Mouse (Mus musculus) heart, adult 2 months (tissue): Measurements from ENCODE around the gene Ccdc8. TPM values are rescaled to one million over a fixed set of nuclear protein-coding genes. Genes with fewer than 3 reads are reported as not detected.

ENCODE experiments used
- DNase-seq, 2 experiments: peaks; one replicate each; pipeline ENCODE4 v3.0.0; 2021
- H3K27ac ChIP-seq: fragments of 200-600 bp; 2 replicates; pipeline ENCODE4 v1.8.1; 2022
- H3K27me3 ChIP-seq: fragments of 200-500 bp; 2 replicates; pipeline ENCODE4 v1.6.1; 2012; ENCODE audit warnings: mild to moderate bottlenecking, low read length, inconsistent platforms, mixed read lengths; ENCODE audit not compliant: control insufficient read depth, insufficient read depth
- H3K36me3 ChIP-seq: fragments of 200-500 bp; 2 replicates; pipeline ENCODE4 v1.6.1; 2012; ENCODE audit warnings: low read length, inconsistent platforms; ENCODE audit not compliant: control insufficient read depth, insufficient read depth
- H3K4me1 ChIP-seq: fragments of 200-500 bp; 2 replicates; pipeline ENCODE4 v1.6.1; 2011; ENCODE audit warnings: low read length; ENCODE audit not compliant: control insufficient read depth, insufficient read depth
- H3K4me3 ChIP-seq: fragments of 200-600 bp; 2 replicates; pipeline ENCODE4 v1.8.1; 2022
- H3K79me2 ChIP-seq: fragments of 200-500 bp; replicated peaks from 2 replicates; pipeline ENCODE4 v1.6.1; 2012; ENCODE audit warnings: mild to moderate bottlenecking, inconsistent platforms, low read length, moderate library complexity, mixed read lengths; ENCODE audit not compliant: control insufficient read depth, insufficient read depth
- H3K9ac ChIP-seq: fragments of 200-500 bp; 2 replicates; pipeline ENCODE4 v1.6.1; 2012; ENCODE audit warnings: low read depth, mild to moderate bottlenecking, control low read depth, inconsistent platforms, low read length, mixed read lengths
- CTCF ChIP-seq: fragments of 200-600 bp; IDR thresholded peaks from 2 replicates; pipeline ENCODE4 v1.8.1; 2022; ENCODE audit warnings: antibody characterized with exemption, mild to moderate bottlenecking, moderate library complexity
- EP300 ChIP-seq: fragments of 200-500 bp; IDR thresholded peaks from 2 replicates; pipeline ENCODE4 v1.6.1; 2011; ENCODE audit warnings: low read depth, low read length, control low read depth; ENCODE audit not compliant: insufficient read depth
- POLR2A ChIP-seq: fragments of 200-500 bp; IDR thresholded peaks from 2 replicates; pipeline ENCODE4 v1.6.1; 2011; ENCODE audit warnings: mild to moderate bottlenecking, low read depth, low read length, control low read depth; ENCODE audit not compliant: insufficient read depth
- WGBS: fragments of 180-500 bp; shearing (Covaris S2); methylation state at CpG from one replicate; pipeline ENCODE4 v1.1.7; 2018; 5-methylcytosine and 5-hydroxymethylcytosine counted together
- intact Hi-C: fragments of 180-260 bp; cut with DNase I; formaldehyde crosslinking; loops from one replicate; pipeline ENCODE4 v1.15.1; 2025
- polyA plus RNA-seq: library from polyadenylated mRNA; depleted of rRNA; stranded (reverse); fragments of >200 nt; gene quantifications from 2 replicates; pipeline ENCODE4 v1.2.3, GENCODE M21; 2012
- total RNA-seq, 2 experiments: library from RNA; stranded (reverse); gene quantifications; 2 replicates each; pipeline ENCODE4 v1.2.3; 2021

The Ccdc8 gene
- total and polyA plus RNA-seq, 3 experiments: 2.7 to 4.4 (median 4.0) TPM

GRCm38 (mm10) chr7:16991681-16992450, 642 bp upstream of the Ccdc8 start:
- H3K4me1 ChIP-seq: peaks cover 8% of the 10 kb centered on the region
- no peak for DNase-seq
- no peak overlapping the region for H3K9ac ChIP-seq
- 83% methylated on average over 18 of the region's 18 CpGs for WGBS
- no peak for TF ChIP-seq EP300
- no peak overlapping the region for H3K4me3 ChIP-seq
- H3K27me3 ChIP-seq: no peaks in the 10 kb centered on the region
- no peak overlapping the region for H3K27ac ChIP-seq
- no peaks in the 10 kb centered on the region for H3K79me2 ChIP-seq
- no peaks in the 10 kb centered on the region for H3K36me3 ChIP-seq
- intact Hi-C loops: no loop called here

- H3K36me3 ChIP-seq: no peaks in the 10 kb centered on the region
- peaks cover 2% of the 10 kb centered on the region for H3K4me1 ChIP-seq
- no peaks in the 10 kb centered on the region for H3K79me2 ChIP-seq
- 9% methylated on average over 27 of the region's 27 CpGs for WGBS
- peak; percentile 87 to 89 for DNase-seq
- intact Hi-C loops: no loop called here
- peak overlapping the region; percentile 62 for H3K4me3 ChIP-seq
- no peaks in the 10 kb centered on the region for H3K27me3 ChIP-seq
- H3K9ac ChIP-seq: peak overlapping the region; percentile 74
- H3K27ac ChIP-seq: peak overlapping the region; percentile 76
- no peak for TF ChIP-seq EP300
- TF ChIP-seq POLR2A: peak; percentile 70
- no peak for TF ChIP-seq CTCF
Measured at GRCm38 (mm10) chr7:16993651-16994399, 1.3 kb downstream of the Ccdc8 start.

GRCm38 (mm10) chr7:16994400-16994799, 1.9 kb downstream of the Ccdc8 start:
- Histone ChIP-seq H3K79me2 (no peaks in the 10 kb centered on the region), H3K27me3 (no peaks in the 10 kb centered on the region), H3K36me3 (no peaks in the 10 kb centered on the region), H3K9ac (peak overlapping the region; percentile 74), H3K4me1 (peaks cover 3% of the 10 kb centered on the region), H3K4me3 (peak overlapping the region; percentile 62), H3K27ac (peak overlapping the region; percentile 76)
- 10% methylated on average over 20 of the region's 20 CpGs for WGBS
- intact Hi-C loops: no loop called here
- TF ChIP-seq EP300 (no peak), CTCF (no peak), POLR2A (no peak)
- DNase-seq: peak in 1 of 2 experiments; percentile 32

- Histone ChIP-seq H3K27me3 (no peaks in the 10 kb centered on the region), H3K36me3 (no peaks in the 10 kb centered on the region), H3K4me1 (peaks cover 4% of the 10 kb centered on the region), H3K4me3 (no peak overlapping the region), H3K9ac (peak overlapping the region; percentile 9; the same call in 1 of the 2 replicates), H3K27ac (no peak overlapping the region), H3K79me2 (no peaks in the 10 kb centered on the region)
- DNase-seq: no peak
- 70% methylated on average over 4 of the region's 4 CpGs for WGBS
- no peak for TF ChIP-seq EP300
- no peak for TF ChIP-seq CTCF
- no peak for TF ChIP-seq POLR2A
- intact Hi-C loops: no loop called here
Measured at GRCm38 (mm10) chr7:16995345-16995744, 2.8 kb downstream of the Ccdc8 start.

- peak overlapping the region; percentile 8; the same call in 1 of the 2 replicates for H3K27ac ChIP-seq
- intact Hi-C loops: no loop called here
- TF ChIP-seq POLR2A (no peak), EP300 (no peak), CTCF (no peak)
- H3K4me1 ChIP-seq: peaks cover 12% of the 10 kb centered on the region
- H3K27me3 ChIP-seq: no peaks in the 10 kb centered on the region
- no peaks in the 10 kb centered on the region for H3K79me2 ChIP-seq
- H3K36me3 ChIP-seq: no peaks in the 10 kb centered on the region
- 19% methylated on average over 4 of the region's 4 CpGs for whole genome bisulfite sequencing
- H3K4me3 ChIP-seq: no peak overlapping the region
- H3K9ac ChIP-seq: no peak overlapping the region
- no peak for DNase-seq
Measured at GRCm38 (mm10) chr7:16999233-16999632, 6.7 kb downstream of the Ccdc8 start.

- H3K4me1 ChIP-seq: peaks cover 12% of the 10 kb centered on the region
- peak; percentile 93 for TF ChIP-seq EP300
- TF ChIP-seq CTCF: no peak
- DNase-seq: peak; percentile 84 to 96
- no peak overlapping the region for H3K4me3 ChIP-seq
- intact Hi-C loops: no loop called here
- H3K79me2 ChIP-seq: no peaks in the 10 kb centered on the region
- WGBS: 23% methylated on average over 4 of the region's 4 CpGs
- no peaks in the 10 kb centered on the region for H3K36me3 ChIP-seq
- H3K27me3 ChIP-seq: no peaks in the 10 kb centered on the region
- H3K9ac ChIP-seq: no peak overlapping the region
- peak overlapping the region; percentile 8; the same call in 1 of the 2 replicates for H3K27ac ChIP-seq
Measured at GRCm38 (mm10) chr7:16999650-17000049, 7.1 kb downstream of the Ccdc8 start.
